Mouse (Mus musculus): Measurements from ENCODE around the gene Atp5g2. TPM values are rescaled to one million over a fixed set of nuclear protein-coding genes. Genes with fewer than 3 reads are reported as not detected.

Gene Atp5g2
- polyA plus RNA-seq, 1 experiment from 2014 or later: 74.2 TPM

DNA sequence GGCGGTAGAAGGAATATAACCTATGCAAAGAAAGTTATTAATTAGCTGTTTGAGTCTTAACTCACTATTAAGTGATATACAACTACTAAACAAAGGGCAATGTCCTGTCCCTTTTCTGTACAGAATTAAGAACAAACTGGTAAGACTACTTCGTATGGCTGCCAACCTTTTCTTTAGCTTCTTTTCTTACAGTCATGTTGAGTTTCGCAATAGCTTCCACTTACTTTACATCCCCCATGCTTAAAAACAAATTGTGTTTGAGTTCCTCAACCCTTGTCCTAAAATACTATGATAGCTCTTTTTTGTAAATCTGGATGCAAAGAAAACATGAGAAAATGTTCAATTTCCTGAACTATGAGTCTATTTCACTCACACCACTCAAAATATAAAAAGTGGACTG lies 49.0 kb downstream of the Atp5g2 start:
- H3K9ac ChIP-seq (ENCODE audit: low read depth, low read length): no peak overlapping the region
- DNase-seq (ENCODE audit: low spot score) (no peak), ATAC-seq (replicated peaks; ENCODE audit: low FRiP score) (no peak)
- whole genome bisulfite sequencing: 88% methylated on average over 3 of the region's 3 CpGs
- H3K4me2 ChIP-seq: peak overlapping the region; percentile 47
- peaks cover 16% of the 10 kb centered on the region for H3K4me1 ChIP-seq (replicated peaks; ENCODE audit: control insufficient read depth, insufficient read depth, low read length)
- no peak overlapping the region; the same call in 1 of the 2 replicates for H3K4me3 ChIP-seq (ENCODE audit: low read depth, low read length)
- no peaks in the 10 kb centered on the region for H3K27me3 ChIP-seq (replicated peaks; ENCODE audit: control insufficient read depth, insufficient read depth, low read length)
- no peaks in the 10 kb centered on the region for H3K36me3 ChIP-seq (ENCODE audit: control insufficient read depth, insufficient read depth, low read length)
- no peaks in the 10 kb centered on the region for H3K9me3 ChIP-seq (ENCODE audit: control insufficient read depth, low read length)
- no peak overlapping the region for H3K27ac ChIP-seq (ENCODE audit: low read depth, low read length)

DNA sequence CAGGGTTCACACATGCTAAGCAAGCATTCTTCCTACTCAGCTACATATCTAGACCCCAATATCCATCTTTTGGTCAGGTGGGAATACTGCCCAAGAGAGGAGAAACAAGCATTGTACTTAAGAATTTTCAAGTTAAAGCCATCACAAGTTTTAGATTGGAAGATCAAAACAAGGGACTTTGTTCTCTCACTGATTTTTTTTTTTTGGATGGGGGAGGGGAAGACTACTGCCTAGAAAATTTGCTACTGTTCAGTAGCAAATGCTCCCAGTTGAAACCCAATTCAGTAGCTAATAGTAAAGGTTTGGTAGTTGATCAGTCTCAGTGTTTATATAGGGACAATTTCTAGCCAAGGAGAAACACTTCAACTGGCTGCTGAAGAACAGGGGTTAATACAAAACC lies 49.6 kb downstream of the Atp5g2 start:
- DNase-seq (ENCODE audit: low spot score): no peak
- H3K27ac ChIP-seq (ENCODE audit: low read depth, low read length): no peak overlapping the region
- peaks cover 16% of the 10 kb centered on the region for H3K4me1 ChIP-seq (replicated peaks; ENCODE audit: control insufficient read depth, insufficient read depth, low read length)
- H3K4me3 ChIP-seq (ENCODE audit: low read depth, low read length): no peak overlapping the region
- H3K36me3 ChIP-seq (ENCODE audit: control insufficient read depth, insufficient read depth, low read length): no peaks in the 10 kb centered on the region
- no peaks in the 10 kb centered on the region for H3K9me3 ChIP-seq (ENCODE audit: control insufficient read depth, low read length)
- H3K9ac ChIP-seq (ENCODE audit: low read depth, low read length): no peak overlapping the region
- no peak for ATAC-seq (replicated peaks; ENCODE audit: low FRiP score)
- H3K4me2 ChIP-seq: no peak overlapping the region; the same call in 1 of the 2 replicates
- no peaks in the 10 kb centered on the region for H3K27me3 ChIP-seq (replicated peaks; ENCODE audit: control insufficient read depth, insufficient read depth, low read length)

GRCm38 (mm10) chr15:102620765-102621164 lies 51.4 kb downstream of the Atp5g2 start:
- DNase-seq (ENCODE audit: low spot score) (no peak), ATAC-seq (replicated peaks; ENCODE audit: low FRiP score) (no peak)
- no peaks in the 10 kb centered on the region for H3K9me3 ChIP-seq (ENCODE audit: control insufficient read depth, low read length)
- no peak overlapping the region for H3K27ac ChIP-seq (ENCODE audit: low read depth, low read length)
- no peak overlapping the region for H3K4me3 ChIP-seq (ENCODE audit: low read depth, low read length)
- H3K4me2 ChIP-seq: no peak overlapping the region
- H3K27me3 ChIP-seq (replicated peaks; ENCODE audit: control insufficient read depth, insufficient read depth, low read length): no peaks in the 10 kb centered on the region
- H3K36me3 ChIP-seq (ENCODE audit: control insufficient read depth, insufficient read depth, low read length): no peaks in the 10 kb centered on the region
- H3K4me1 ChIP-seq (replicated peaks; ENCODE audit: control insufficient read depth, insufficient read depth, low read length): peaks cover 11% of the 10 kb centered on the region
- no peak overlapping the region for H3K9ac ChIP-seq (ENCODE audit: low read depth, low read length)
- WGBS: 88% methylated on average over 1 of the region's 1 CpGs

- no peak for ATAC-seq (replicated peaks; ENCODE audit: low FRiP score)
- Histone ChIP-seq H3K4me3 (ENCODE audit: low read depth, low read length) (no peak overlapping the region), H3K4me1 (replicated peaks; ENCODE audit: control insufficient read depth, insufficient read depth, low read length) (peaks cover 11% of the 10 kb centered on the region), H3K9ac (ENCODE audit: low read depth, low read length) (no peak overlapping the region), H3K27ac (ENCODE audit: low read depth, low read length) (no peak overlapping the region), H3K27me3 (replicated peaks; ENCODE audit: control insufficient read depth, insufficient read depth, low read length) (no peaks in the 10 kb centered on the region), H3K36me3 (ENCODE audit: control insufficient read depth, insufficient read depth, low read length) (no peaks in the 10 kb centered on the region), H3K4me2 (no peak overlapping the region), H3K9me3 (ENCODE audit: control insufficient read depth, low read length) (no peaks in the 10 kb centered on the region)
- 91% methylated on average over 5 of the region's 5 CpGs for WGBS
- no peak for DNase-seq (ENCODE audit: low spot score)
Measured at GRCm38 (mm10) chr15:102619486-102619885, 52.7 kb downstream of the Atp5g2 start.

DNA sequence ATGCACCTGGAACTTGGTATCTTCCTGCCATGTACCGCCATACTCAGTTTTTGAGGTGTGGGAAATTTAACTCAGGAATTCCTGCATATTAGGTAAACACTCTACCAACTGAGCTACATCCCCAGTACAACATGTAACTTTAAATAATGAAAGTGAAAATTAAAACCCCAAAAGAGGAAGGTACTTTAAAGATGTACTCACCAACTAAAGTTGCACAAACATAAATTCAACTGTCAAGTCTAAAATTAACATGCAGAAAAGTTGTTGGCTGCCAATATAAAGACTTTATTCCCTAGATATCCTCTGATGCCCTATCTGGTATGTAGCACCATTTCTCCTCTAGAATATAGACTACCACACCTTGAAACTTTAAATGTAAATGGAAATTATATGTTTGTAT lies 54.5 kb downstream of the Atp5g2 start:
- Histone ChIP-seq H3K27me3 (replicated peaks; ENCODE audit: control insufficient read depth, insufficient read depth, low read length) (no peaks in the 10 kb centered on the region), H3K4me1 (replicated peaks; ENCODE audit: control insufficient read depth, insufficient read depth, low read length) (peaks cover 4% of the 10 kb centered on the region; the same call in 1 of the 2 replicates), H3K9me3 (ENCODE audit: control insufficient read depth, low read length) (no peaks in the 10 kb centered on the region), H3K9ac (ENCODE audit: low read depth, low read length) (no peak overlapping the region), H3K4me2 (no peak overlapping the region), H3K27ac (ENCODE audit: low read depth, low read length) (no peak overlapping the region), H3K4me3 (ENCODE audit: low read depth, low read length) (no peak overlapping the region), H3K36me3 (ENCODE audit: control insufficient read depth, insufficient read depth, low read length) (no peaks in the 10 kb centered on the region)
- DNase-seq (ENCODE audit: low spot score) (no peak), ATAC-seq (replicated peaks; ENCODE audit: low FRiP score) (no peak)
- WGBS: 93% methylated on average over 1 of the region's 1 CpGs

DNA sequence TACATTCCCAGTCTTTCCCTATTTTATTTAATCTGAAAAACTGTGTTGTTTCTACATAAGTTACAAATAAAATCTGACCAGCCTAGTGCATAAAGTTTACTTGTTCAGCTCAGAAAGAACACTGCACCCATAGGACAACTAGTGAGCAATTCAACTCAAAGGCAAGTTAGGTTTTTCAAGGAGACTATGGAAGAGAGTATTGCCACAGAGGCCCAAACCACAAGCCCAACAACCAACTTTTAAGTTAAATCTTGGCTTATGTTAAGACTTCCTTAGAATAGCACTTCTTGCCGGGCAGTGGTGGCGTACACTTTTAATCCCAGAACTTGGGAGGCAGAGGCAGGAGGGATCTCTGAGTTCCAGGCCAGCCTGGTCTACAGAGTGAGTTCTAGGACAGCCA lies 56.0 kb downstream of the Atp5g2 start:
- no peak overlapping the region for H3K4me3 ChIP-seq (ENCODE audit: low read depth, low read length)
- H3K4me2 ChIP-seq: no peak overlapping the region
- WGBS: 89% methylated on average over 2 of the region's 2 CpGs
- H3K36me3 ChIP-seq (ENCODE audit: control insufficient read depth, insufficient read depth, low read length): no peaks in the 10 kb centered on the region
- no peaks in the 10 kb centered on the region for H3K27me3 ChIP-seq (replicated peaks; ENCODE audit: control insufficient read depth, insufficient read depth, low read length)
- ATAC-seq (replicated peaks; ENCODE audit: low FRiP score): no peak
- H3K9ac ChIP-seq (ENCODE audit: low read depth, low read length): no peak overlapping the region
- H3K27ac ChIP-seq (ENCODE audit: low read depth, low read length): no peak overlapping the region
- DNase-seq (ENCODE audit: low spot score): no peak
- H3K4me1 ChIP-seq (replicated peaks; ENCODE audit: control insufficient read depth, insufficient read depth, low read length): peaks cover 4% of the 10 kb centered on the region; the same call in 1 of the 2 replicates
- no peaks in the 10 kb centered on the region for H3K9me3 ChIP-seq (ENCODE audit: control insufficient read depth, low read length)

GRCm38 (mm10) chr15:102614224-102614623 lies 57.9 kb downstream of the Atp5g2 start:
- peaks cover 4% of the 10 kb centered on the region; the same call in 1 of the 2 replicates for H3K4me1 ChIP-seq (replicated peaks; ENCODE audit: control insufficient read depth, insufficient read depth, low read length)
- H3K27ac ChIP-seq (ENCODE audit: low read depth, low read length): no peak overlapping the region
- DNase-seq (ENCODE audit: low spot score) (no peak), ATAC-seq (replicated peaks; ENCODE audit: low FRiP score) (peak; percentile 49; the same call in 1 of the 2 replicates)
- no peak overlapping the region for H3K4me3 ChIP-seq (ENCODE audit: low read depth, low read length)
- H3K27me3 ChIP-seq (replicated peaks; ENCODE audit: control insufficient read depth, insufficient read depth, low read length): no peaks in the 10 kb centered on the region
- no peaks in the 10 kb centered on the region for H3K36me3 ChIP-seq (ENCODE audit: control insufficient read depth, insufficient read depth, low read length)
- no peaks in the 10 kb centered on the region for H3K9me3 ChIP-seq (ENCODE audit: control insufficient read depth, low read length)
- H3K9ac ChIP-seq (ENCODE audit: low read depth, low read length): no peak overlapping the region
- no peak overlapping the region for H3K4me2 ChIP-seq

DNA sequence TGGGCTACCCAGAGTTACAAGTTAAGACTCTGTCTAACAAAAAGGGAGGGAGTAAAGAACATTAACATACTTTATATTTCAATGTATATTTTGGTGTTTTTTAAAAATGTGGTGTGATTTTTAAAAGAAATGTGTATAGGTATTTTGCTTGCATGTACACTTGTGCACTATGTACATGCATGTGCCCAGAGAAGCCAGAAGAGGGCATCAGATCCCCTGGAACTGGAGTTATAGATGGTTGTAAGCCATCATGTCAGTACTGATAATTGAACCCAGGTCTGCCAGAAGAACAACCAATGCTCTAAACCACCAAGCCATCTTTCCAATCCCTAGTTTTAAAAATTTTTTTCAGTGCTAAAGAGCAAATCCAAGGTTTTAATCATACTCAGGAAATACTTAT lies 59.2 kb downstream of the Atp5g2 start:
- H3K4me2 ChIP-seq: no peak overlapping the region
- ATAC-seq (replicated peaks; ENCODE audit: low FRiP score): no peak
- no peaks in the 10 kb centered on the region for H3K9me3 ChIP-seq (ENCODE audit: control insufficient read depth, low read length)

More for the DNA sequence above, 59.2 kb downstream of the Atp5g2 start:
- Histone ChIP-seq H3K27me3 (replicated peaks; ENCODE audit: control insufficient read depth, insufficient read depth, low read length) (no peaks in the 10 kb centered on the region), H3K36me3 (ENCODE audit: control insufficient read depth, insufficient read depth, low read length) (no peaks in the 10 kb centered on the region), H3K9ac (ENCODE audit: low read depth, low read length) (no peak overlapping the region), H3K4me3 (ENCODE audit: low read depth, low read length) (no peak overlapping the region), H3K4me1 (replicated peaks; ENCODE audit: control insufficient read depth, insufficient read depth, low read length) (peaks cover 4% of the 10 kb centered on the region; the same call in 1 of the 2 replicates), H3K27ac (ENCODE audit: low read depth, low read length) (no peak overlapping the region)
- no peak for DNase-seq (ENCODE audit: low spot score)

All from liver, embryonic 11.5 days (tissue).